Mouse (Mus musculus) left cerebral cortex, adult 11 months (tissue): Measurements from ENCODE around the gene Lamb1.
A peak's percentile ranks its signal among the peaks of the same experiment; 100 is the strongest.

Source experiments
- DNase-seq: peaks from one replicate; pipeline ENCODE4 v3.0.0; 2022; ENCODE audit warnings: low spot score

Lamb1 gene

GRCm38 (mm10) chr12:31289046-31289445 is 24.0 kb downstream of the Lamb1 start:
- no peak for DNase-seq

- DNase-seq = no peak
Observed at GRCm38 (mm10) chr12:31290951-31291350, 25.9 kb downstream of the Lamb1 start.

GRCm38 (mm10) chr12:31293361-31294142 is 28.5 kb downstream of the Lamb1 start:
- no peak for DNase-seq

- DNase-seq = no peak
Observed at GRCm38 (mm10) chr12:31294526-31294925, 29.5 kb downstream of the Lamb1 start.

- DNase-seq = peak; percentile 17
Observed at GRCm38 (mm10) chr12:31294996-31295395, 30.0 kb downstream of the Lamb1 start.

- DNase-seq = no peak
Observed at GRCm38 (mm10) chr12:31295505-31295904, 30.5 kb downstream of the Lamb1 start.

GRCm38 (mm10) chr12:31296097-31296496 is 31.1 kb downstream of the Lamb1 start:
- no peak for DNase-seq

GRCm38 (mm10) chr12:31298122-31298521 is 33.1 kb downstream of the Lamb1 start:
- no peak for DNase-seq

- DNase-seq = no peak
Observed at GRCm38 (mm10) chr12:31298530-31298929, 33.5 kb downstream of the Lamb1 start.

- no peak for DNase-seq
Observed at GRCm38 (mm10) chr12:31299126-31299525, 34.1 kb downstream of the Lamb1 start.

GRCm38 (mm10) chr12:31299676-31300197 is 34.7 kb downstream of the Lamb1 start:
- no peak for DNase-seq

GRCm38 (mm10) chr12:31300276-31300675 is 35.2 kb downstream of the Lamb1 start:
- DNase-seq = no peak

- DNase-seq = no peak
Observed at GRCm38 (mm10) chr12:31302266-31302665, 37.2 kb downstream of the Lamb1 start.

GRCm38 (mm10) chr12:31302766-31303511 is 37.9 kb downstream of the Lamb1 start:
- no peak for DNase-seq

- no peak for DNase-seq
Observed at GRCm38 (mm10) chr12:31306075-31306675, 41.1 kb downstream of the Lamb1 start.

- no peak for DNase-seq
Observed at GRCm38 (mm10) chr12:31307011-31307410, 42.0 kb downstream of the Lamb1 start.

GRCm38 (mm10) chr12:31307756-31308155 is 42.7 kb downstream of the Lamb1 start:
- no peak for DNase-seq

GRCm38 (mm10) chr12:31310687-31311086 is 45.7 kb downstream of the Lamb1 start:
- DNase-seq = no peak

GRCm38 (mm10) chr12:31311671-31312265 is 46.7 kb downstream of the Lamb1 start:
- DNase-seq = no peak

GRCm38 (mm10) chr12:31312281-31312680 is 47.2 kb downstream of the Lamb1 start:
- no peak for DNase-seq

- DNase-seq = no peak
Observed at GRCm38 (mm10) chr12:31313136-31313535, 48.1 kb downstream of the Lamb1 start.

GRCm38 (mm10) chr12:31314310-31314709 is 49.3 kb downstream of the Lamb1 start:
- DNase-seq = no peak
